Mouse (Mus musculus): ENCODE results near the gene Gpr171.
"Not testable (repeated sequence)": the region's sequence is repeated elsewhere in the genome, so short reads cannot be mapped to it uniquely, and the experiment has no call there.

The Gpr171 gene

GRCm38 (mm10) chr3:59101218-59101986 lies at the start of gene Gpr171:
Gpr171 (minus strand) TSS chr3:59101821.
- DNase-seq (ENCODE audit: low read depth, low spot score) = no peak

GRCm38 (mm10) chr3:59150624-59151023 lies 49.0 kb upstream of the Gpr171 start:
- no peak for DNase-seq (ENCODE audit: low read depth, low spot score)

GRCm38 (mm10) chr3:59149646-59150045 lies 48.0 kb upstream of the Gpr171 start:
- no peak for DNase-seq (ENCODE audit: low read depth, low spot score)

GRCm38 (mm10) chr3:59145194-59145593 lies 43.6 kb upstream of the Gpr171 start:
- DNase-seq (ENCODE audit: low read depth, low spot score) = no peak

- no peak for DNase-seq (ENCODE audit: low read depth, low spot score)
Measured at GRCm38 (mm10) chr3:59141507-59142305, 40.1 kb upstream of the Gpr171 start.

GRCm38 (mm10) chr3:59140941-59141340 lies 39.3 kb upstream of the Gpr171 start:
- not testable (repeated sequence) for DNase-seq (ENCODE audit: low read depth, low spot score)

- no peak for DNase-seq (ENCODE audit: low read depth, low spot score)
Measured at GRCm38 (mm10) chr3:59140115-59140514, 38.5 kb upstream of the Gpr171 start.

GRCm38 (mm10) chr3:59139651-59140051 lies 38.0 kb upstream of the Gpr171 start:
- no peak for DNase-seq (ENCODE audit: low read depth, low spot score)

- DNase-seq (ENCODE audit: low read depth, low spot score) = no peak
Measured at GRCm38 (mm10) chr3:59138946-59139468, 37.4 kb upstream of the Gpr171 start.

GRCm38 (mm10) chr3:59135911-59136653 lies 34.5 kb upstream of the Gpr171 start:
- no peak for DNase-seq (ENCODE audit: low read depth, low spot score)

- DNase-seq (ENCODE audit: low read depth, low spot score) = no peak
Measured at GRCm38 (mm10) chr3:59133189-59133588, 31.6 kb upstream of the Gpr171 start.

- DNase-seq (ENCODE audit: low read depth, low spot score) = no peak
Measured at GRCm38 (mm10) chr3:59131966-59132365, 30.3 kb upstream of the Gpr171 start.

GRCm38 (mm10) chr3:59131081-59131480 lies 29.5 kb upstream of the Gpr171 start:
- no peak for DNase-seq (ENCODE audit: low read depth, low spot score)

GRCm38 (mm10) chr3:59130431-59130830 lies 28.8 kb upstream of the Gpr171 start:
- DNase-seq (ENCODE audit: low read depth, low spot score) = no peak

GRCm38 (mm10) chr3:59129547-59129946 lies 27.9 kb upstream of the Gpr171 start:
- DNase-seq (ENCODE audit: low read depth, low spot score) = no peak

- no peak for DNase-seq (ENCODE audit: low read depth, low spot score)
Measured at GRCm38 (mm10) chr3:59128681-59129080, 27.1 kb upstream of the Gpr171 start.

GRCm38 (mm10) chr3:59125783-59126555 lies 24.3 kb upstream of the Gpr171 start:
- no peak for DNase-seq (ENCODE audit: low read depth, low spot score)

GRCm38 (mm10) chr3:59125022-59125421 lies 23.4 kb upstream of the Gpr171 start:
- DNase-seq (ENCODE audit: low read depth, low spot score) = no peak

- no peak for DNase-seq (ENCODE audit: low read depth, low spot score)
Measured at GRCm38 (mm10) chr3:59121780-59122449, 20.3 kb upstream of the Gpr171 start.

- DNase-seq (ENCODE audit: low read depth, low spot score) = no peak
Measured at GRCm38 (mm10) chr3:59121067-59121730, 19.6 kb upstream of the Gpr171 start.
